Mouse (Mus musculus): ENCODE measurements around the gene Ryr3.

DNA sequence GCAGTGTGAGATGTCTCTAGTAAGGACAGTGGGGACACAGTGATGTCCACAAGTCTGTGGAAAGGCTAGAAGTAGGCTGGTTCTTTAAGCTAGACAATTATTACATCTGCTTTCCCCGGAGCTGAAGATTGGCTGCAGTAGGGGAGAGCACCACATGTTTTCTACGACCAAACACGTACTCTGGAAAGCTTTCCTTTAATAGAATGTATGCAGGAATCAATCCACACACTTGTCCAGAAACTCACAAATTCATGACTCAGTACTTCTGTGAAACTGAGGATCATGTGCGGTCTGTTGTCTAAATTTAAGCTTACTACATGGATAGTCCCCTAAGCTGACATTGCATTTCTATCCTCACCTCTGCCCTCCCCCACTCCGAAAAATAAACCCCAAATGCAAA, 157.5 kb downstream of the Ryr3 start:
- no peak for TF ChIP-seq GATA1 (IDR thresholded peaks at IDR 0.05; ENCODE audit: borderline replicate concordance, low read length)
- no peak for TF ChIP-seq FLI1 (IDR thresholded peaks at IDR 0.05; ENCODE audit: low read length)

Data from megakaryocyte, embryonic 14.5 days (primary cell).